Mouse (Mus musculus) cerebellum, adult 11-12 months (tissue): ENCODE results near the gene Tank.

Source experiments
- DNase-seq: peaks from one replicate; pipeline ENCODE4 v3.0.0; 2022

The Tank gene

GRCm38 (mm10) chr2:61659254-61659653, 80.9 kb downstream of the Tank start:
- DNase-seq = no peak

GRCm38 (mm10) chr2:61662833-61663232, 84.4 kb downstream of the Tank start:
- no peak for DNase-seq

GRCm38 (mm10) chr2:61663573-61664241, 85.3 kb downstream of the Tank start:
- no peak for DNase-seq

- DNase-seq = no peak
These were observed 89.0 kb downstream of the Tank start for GRCm38 (mm10) chr2:61667420-61667819.

GRCm38 (mm10) chr2:61668260-61668659, 89.9 kb downstream of the Tank start:
- peak; percentile 30 for DNase-seq

- no peak for DNase-seq
These were observed 96.2 kb downstream of the Tank start for GRCm38 (mm10) chr2:61674555-61674954.

GRCm38 (mm10) chr2:61681572-61681971, 103.2 kb downstream of the Tank start:
- DNase-seq = no peak

- no peak for DNase-seq
These were observed 108.1 kb downstream of the Tank start for GRCm38 (mm10) chr2:61686533-61686932.

- DNase-seq = no peak
These were observed 110.7 kb downstream of the Tank start for GRCm38 (mm10) chr2:61689086-61689485.
